Comparison of ENCODE assay signal across 17 mouse cellular contexts in the genomic region with DNA sequence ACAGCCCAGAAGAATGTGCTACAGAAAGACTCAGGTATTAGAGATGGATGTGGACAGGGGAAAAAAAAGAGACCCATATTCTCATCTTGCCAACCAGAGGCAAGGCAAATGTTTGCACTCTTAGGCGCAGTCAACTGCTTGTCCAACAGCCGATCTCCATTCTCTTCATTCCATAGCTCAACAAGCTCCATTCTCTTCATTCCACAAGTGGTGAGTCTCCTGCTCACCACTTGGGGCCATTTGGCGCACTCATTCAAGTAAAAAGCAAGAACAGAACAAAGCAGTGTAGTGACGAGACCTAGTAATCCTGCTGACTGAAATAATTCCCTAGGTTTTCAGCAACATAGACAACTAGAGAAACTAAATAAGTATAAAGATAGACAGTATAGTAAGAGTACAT. TPM values are rescaled to one million over a fixed set of nuclear protein-coding genes. Genes with fewer than 3 reads are reported as not detected.
A peak's percentile ranks its signal among the peaks of the same experiment; 100 is the strongest.
DNase-seq lines count a peak whose midpoint lies in the region; ATAC-seq and TF ChIP-seq lines count a peak whose summit lies in the region.
"Had no signal": no experiment of that assay in that cellular context is flagged by ENCODE, and none has a peak within 500 bp of the region (broad histone marks: within the 10 kb centered on the region; RNA-seq: fewer than 3 reads in every experiment).

No protein-coding gene starts in this region.

- intact Hi-C loops in heart, adult 2 months (cut with DNase I), result no loop called here
- intact Hi-C loops in heart, postnatal 36 days (cut with DNase I), result no loop called here

- 61% methylated on average over 4 of the region's 4 CpGs for WGBS in heart, adult 2 months
- WGBS in liver, adult 2 months, result 66% methylated on average over 4 of the region's 4 CpGs
- WGBS in limb, embryonic 10.5 days, result 81% methylated on average over 4 of the region's 4 CpGs
- WGBS in midbrain, embryonic 16.5 days, result 68% methylated on average over 4 of the region's 4 CpGs

- H3K27me3 ChIP-seq in heart, adult 2 months (ENCODE audit: control insufficient read depth, insufficient read depth, low read length), result no peaks in the 10 kb centered on the region
- H3K27me3 ChIP-seq in liver, adult 2 months (ENCODE audit: control insufficient read depth, insufficient read depth, low read length), result no peaks in the 10 kb centered on the region
- H3K27me3 ChIP-seq in limb, embryonic 10.5 days (ENCODE audit: low read depth, poor library complexity, severe bottlenecking), result no peaks in the 10 kb centered on the region
- H3K27me3 ChIP-seq in midbrain, embryonic 16.5 days (ENCODE audit: control insufficient read depth, insufficient read depth, low read depth, low read length), result no peaks in the 10 kb centered on the region
- H3K27me3 ChIP-seq: heart, embryonic 15.5 days; neural tube, embryonic 13.5 days had no signal

- no peak for DNase-seq in heart, adult 2 months
- no peak for DNase-seq in heart, postnatal 36 days
- no peak for DNase-seq in liver, adult 2 months (ENCODE audit: extremely low read depth, low read depth, low spot score)
- DNase-seq in liver, result no peak
- DNase-seq in lung, postnatal 4 days, result peak; percentile 36 to 57
- no peak for DNase-seq in limb, embryonic 10.5 days (ENCODE audit: low spot score)
- DNase-seq: adrenal gland, postnatal 10 days; cerebellum, postnatal 14 days; kidney, adult 8-10 months; right cerebral cortex, postnatal 25 days; thymus, postnatal 4 days had no signal

- peak; percentile 43 for TF ChIP-seq CTCF in heart, adult 2 months (IDR thresholded peaks at IDR 0.05)
- TF ChIP-seq CTCF in liver, adult 2 months (IDR thresholded peaks at IDR 0.05; ENCODE audit: low read depth, low read length), result no peak

- no peak overlapping the region for H3K9ac ChIP-seq in heart, adult 2 months (ENCODE audit: low read depth, low read length)
- no peak overlapping the region for H3K9ac ChIP-seq in liver, adult 2 months (ENCODE audit: low read depth, low read length)
- H3K9ac ChIP-seq in midbrain, embryonic 16.5 days (ENCODE audit: low read depth, low read length), result no peak overlapping the region
- H3K9ac ChIP-seq: heart, embryonic 15.5 days; hindbrain, embryonic 14.5 days; neural tube, embryonic 13.5 days had no signal

- H3K27ac ChIP-seq in heart, adult 2 months, result no peak overlapping the region
- peak overlapping the region; percentile 31; the same call in 1 of the 2 replicates for H3K27ac ChIP-seq in liver, adult 2 months (replicated peaks; ENCODE audit: insufficient read depth, low read depth, low read length)
- 0 out of 2 replicates have a peak overlapping the region, but pooled peaks have one; percentile 5 for H3K27ac ChIP-seq in brown adipose tissue, adult 24 weeks (replicated peaks; ENCODE audit: low read depth, low read length)
- no peak overlapping the region for H3K27ac ChIP-seq in limb, embryonic 10.5 days
- H3K27ac ChIP-seq in midbrain, embryonic 16.5 days (ENCODE audit: low read length), result no peak overlapping the region
- H3K27ac ChIP-seq: embryonic facial prominence, embryonic 10.5 days; heart, embryonic 15.5 days; hindbrain, embryonic 14.5 days; neural tube, embryonic 13.5 days had no signal

- H3K79me2 ChIP-seq in heart, adult 2 months (replicated peaks; ENCODE audit: control insufficient read depth, insufficient read depth, low read length), result no peaks in the 10 kb centered on the region
- peaks cover 17% of the 10 kb centered on the region; the same call in 1 of the 2 replicates for H3K79me2 ChIP-seq in liver, adult 2 months (ENCODE audit: control insufficient read depth, insufficient read depth, low read length)

- no peak overlapping the region for H3K4me3 ChIP-seq in heart, adult 2 months
- H3K4me3 ChIP-seq in liver, adult 2 months (ENCODE audit: insufficient read depth, low read depth, low read length), result no peak overlapping the region
- no peak overlapping the region for H3K4me3 ChIP-seq in brown adipose tissue, adult 24 weeks (ENCODE audit: insufficient read depth, low read depth, low read length)
- no peak overlapping the region for H3K4me3 ChIP-seq in limb, embryonic 10.5 days
- no peak overlapping the region for H3K4me3 ChIP-seq in midbrain, embryonic 16.5 days (ENCODE audit: low read depth, low read length)
- H3K4me3 ChIP-seq: embryonic facial prominence, embryonic 10.5 days; heart, embryonic 15.5 days; neural tube, embryonic 13.5 days had no signal

- no peaks in the 10 kb centered on the region for H3K9me3 ChIP-seq in limb, embryonic 10.5 days (replicated peaks)
- no peaks in the 10 kb centered on the region for H3K9me3 ChIP-seq in midbrain, embryonic 16.5 days (replicated peaks; ENCODE audit: control insufficient read depth, low read length, poor library complexity, severe bottlenecking)
- H3K9me3 ChIP-seq: embryonic facial prominence, embryonic 10.5 days; heart, embryonic 15.5 days; neural tube, embryonic 13.5 days had no signal

- no peak for TF ChIP-seq EP300 in heart, adult 2 months (IDR thresholded peaks at IDR 0.05; ENCODE audit: insufficient read depth, low read depth, low read length)

- no peak overlapping the region for H3K4me2 ChIP-seq in midbrain, embryonic 16.5 days (ENCODE audit: low read length)
- H3K4me2 ChIP-seq: heart, embryonic 15.5 days; hindbrain, embryonic 14.5 days; neural tube, embryonic 13.5 days had no signal

- no peaks in the 10 kb centered on the region for H3K36me3 ChIP-seq in heart, adult 2 months (ENCODE audit: control insufficient read depth, insufficient read depth, low read length)
- H3K36me3 ChIP-seq in liver, adult 2 months (ENCODE audit: control insufficient read depth, insufficient read depth, low read length), result peaks cover 22% of the 10 kb centered on the region
- no peaks in the 10 kb centered on the region for H3K36me3 ChIP-seq in limb, embryonic 10.5 days
- H3K36me3 ChIP-seq in midbrain, embryonic 16.5 days (ENCODE audit: control insufficient read depth, insufficient read depth, low read length), result peaks cover 12% of the 10 kb centered on the region
- H3K36me3 ChIP-seq: heart, embryonic 15.5 days had no signal

- no peaks in the 10 kb centered on the region; the same call in 1 of the 2 replicates for H3K4me1 ChIP-seq in heart, adult 2 months (ENCODE audit: control insufficient read depth, insufficient read depth, low read length)
- peaks cover 30% of the 10 kb centered on the region for H3K4me1 ChIP-seq in liver, adult 2 months (ENCODE audit: control insufficient read depth, insufficient read depth, low read length)
- peaks cover 12% of the 10 kb centered on the region for H3K4me1 ChIP-seq in brown adipose tissue, adult 24 weeks (ENCODE audit: control insufficient read depth, insufficient read depth, insufficient read length, low read length)
- H3K4me1 ChIP-seq in limb, embryonic 10.5 days, result 0 out of 2 replicates have a peak, but pooled peaks cover 4% of the 10 kb centered on the region
- H3K4me1 ChIP-seq in midbrain, embryonic 16.5 days (ENCODE audit: control insufficient read depth, insufficient read depth, low read length), result no peaks in the 10 kb centered on the region
- H3K4me1 ChIP-seq: neural tube, embryonic 13.5 days had no signal

- TF ChIP-seq POLR2A in heart, adult 2 months (IDR thresholded peaks at IDR 0.05; ENCODE audit: insufficient read depth, low read depth, low read length), result no peak
- TF ChIP-seq POLR2A in liver, adult 2 months (IDR thresholded peaks at IDR 0.05; ENCODE audit: extremely low read depth, insufficient read depth, low read length), result no peak

- ATAC-seq in midbrain, embryonic 16.5 days, result no peak

RNA-seq across cellular contexts. Expression of gene Slc22a23, which starts 50.8 kb away (rescaled TPM):
- total RNA-seq in heart, adult 2 months (2021), result 10 to 100 TPM; 11.1 to 14.2 TPM
- polyA plus RNA-seq in heart, adult 2 months (2012; rRNA removed), result 12.1 and 12.2 TPM in 2 replicates
- 10 to 100 TPM in 1 of 2 experiments, 1 to 10 TPM in 1; 8.6 to 11.9 TPM for total RNA-seq in heart, postnatal 36 days (2021)
- total RNA-seq in liver, adult 2 months (2014; rRNA removed), result 31.6 and 43.8 TPM in 2 replicates
- polyA plus RNA-seq in liver, adult 2 months (2012; rRNA removed), result 50.6 and 53.2 TPM in 2 replicates
- polyA plus RNA-seq in brown adipose tissue, adult 24 weeks (2012; ENCODE audit: insufficient read depth, insufficient read length, missing spikeins), result 7.7 and 16.1 TPM in 2 replicates
- 1.7 and 1.8 TPM in 2 replicates for polyA plus RNA-seq in limb, embryonic 10.5 days (2016; fragmentation: Nextera tagmentation; extraction: Ambion mirVana)
- polyA plus RNA-seq in midbrain, embryonic 16.5 days (2015; fragmentation: Nextera tagmentation; extraction: Ambion mirVana), result 15.2 and 16.2 TPM in 2 replicates

Comparison
In these comparisons a context has a peak if more than half of its experiments do, and no peak if none do; other contexts are left out.
1. DNase-seq: peak in lung, postnatal 4 days (2 of 2); none in heart, adult 2 months (0 of 2), heart, postnatal 36 days (0 of 2), liver, adult 2 months (single experiment), liver (single experiment) and limb, embryonic 10.5 days (single experiment).
2. H3K27ac ChIP-seq: peak in liver, adult 2 months (single experiment) and brown adipose tissue, adult 24 weeks (single experiment); none in heart, adult 2 months (single experiment), limb, embryonic 10.5 days (single experiment) and midbrain, embryonic 16.5 days (single experiment).